Mouse (Mus musculus): Measurements from ENCODE around the gene Inip.

The Inip gene

DNA sequence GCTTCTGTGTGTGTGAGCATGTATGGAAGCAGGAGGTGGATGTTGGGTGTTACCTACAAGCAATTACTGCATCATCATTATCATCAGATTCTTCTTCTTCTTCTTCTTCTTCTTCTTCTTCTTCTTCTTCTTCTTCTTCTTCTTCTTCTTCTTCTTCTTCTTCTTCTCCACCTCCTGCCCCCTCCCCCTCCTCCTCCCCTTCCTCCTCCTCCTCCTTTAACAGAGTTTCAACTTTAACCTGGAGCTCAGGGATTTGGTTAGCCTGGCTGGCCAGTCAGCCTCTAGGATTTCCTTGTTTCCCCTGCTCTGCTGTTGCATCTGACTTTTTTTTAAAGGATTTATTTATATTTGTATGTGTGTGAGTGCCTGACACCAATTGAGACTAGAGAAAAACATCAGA is at the start of gene Inip:
Inip (minus strand) TSS at position 101 of the 400 bp plus-strand sequence.
- no peak for DNase-seq (ENCODE audit: low read depth, low spot score)

DNA sequence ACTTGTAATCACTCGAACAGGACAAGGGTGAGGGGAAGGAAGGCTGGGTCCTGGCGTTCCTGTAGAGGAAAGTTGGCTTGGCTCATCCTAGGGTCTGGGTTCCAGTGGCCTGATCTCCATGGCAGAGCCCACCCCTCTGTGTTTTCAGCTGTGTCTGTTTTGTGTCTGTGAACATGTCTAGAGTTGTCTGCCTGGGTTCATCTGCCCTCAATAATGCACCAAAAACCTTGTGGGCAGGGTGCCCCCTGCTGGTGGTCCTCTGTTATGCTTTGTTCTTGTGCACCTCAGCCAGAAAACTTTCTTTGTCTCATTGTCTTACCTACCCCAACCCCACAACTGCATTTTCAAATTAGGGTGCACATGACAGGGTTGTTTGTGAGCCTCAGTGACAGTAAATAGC is 48.8 kb upstream of the Inip start:
- DNase-seq (ENCODE audit: low read depth, low spot score) = peak; percentile 49

DNA sequence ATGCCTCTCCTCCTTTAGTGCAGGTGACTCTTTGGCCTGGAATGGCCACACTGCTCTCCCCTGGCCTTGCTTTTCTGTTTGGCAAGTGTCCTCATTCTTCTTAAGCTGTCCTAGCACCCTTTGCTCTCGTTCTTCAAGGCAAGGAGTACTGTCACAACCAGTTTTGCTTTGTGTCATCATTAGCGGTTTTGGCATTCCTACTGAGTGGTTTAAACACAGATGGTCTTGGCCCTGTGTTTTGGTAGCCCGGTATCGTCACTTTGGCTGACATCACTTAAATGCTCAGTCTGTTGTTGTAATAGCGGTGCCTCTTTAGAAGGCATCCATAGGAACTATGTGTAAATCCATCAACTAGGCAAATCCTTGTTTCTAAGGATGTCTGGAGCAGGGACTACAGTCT is 46.1 kb upstream of the Inip start:
- no peak for DNase-seq (ENCODE audit: low read depth, low spot score)

DNA sequence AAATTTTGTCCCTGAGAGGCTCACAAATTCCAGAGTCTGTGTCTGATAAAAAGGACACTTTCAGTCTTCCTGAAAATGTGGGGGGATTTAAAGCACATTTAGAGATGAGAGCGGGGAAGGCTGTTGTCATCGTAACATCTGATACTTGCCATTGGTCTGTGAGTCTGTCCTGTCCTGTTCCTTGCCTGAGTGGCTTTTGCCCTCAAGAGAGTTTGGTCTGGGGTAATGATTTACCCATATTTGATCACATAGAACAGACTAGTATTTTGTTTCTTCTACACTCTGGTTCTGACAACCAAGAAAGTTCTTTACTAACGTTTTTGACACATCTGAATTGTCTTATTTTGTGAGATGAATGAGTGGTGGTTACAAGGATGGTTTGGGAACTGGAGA is 43.9 kb upstream of the Inip start:
- DNase-seq (ENCODE audit: low read depth, low spot score) = no peak

GRCm38 (mm10) chr4:59844460-59845244 is 43.3 kb upstream of the Inip start:
- DNase-seq (ENCODE audit: low read depth, low spot score) = no peak

DNA sequence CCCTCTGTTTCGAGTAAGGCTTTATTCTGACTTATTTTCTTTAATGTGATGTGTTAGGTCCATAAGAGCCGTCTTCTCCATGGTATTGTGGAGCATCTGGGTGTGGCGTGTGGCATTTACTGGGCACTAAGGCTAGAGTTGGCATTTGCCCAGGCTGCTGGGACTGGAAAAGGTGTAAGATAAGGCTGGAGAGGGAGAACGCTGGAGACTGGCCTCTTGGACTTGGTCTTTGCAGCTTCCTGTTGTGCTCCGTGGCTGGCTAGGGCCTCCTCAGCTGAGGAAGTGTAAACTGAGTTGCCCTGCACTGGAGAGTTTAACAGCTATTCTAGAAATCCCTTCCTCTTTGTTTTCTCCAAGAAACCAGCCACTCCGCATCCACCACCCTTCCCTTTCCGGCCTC is 36.3 kb upstream of the Inip start:
- no peak for DNase-seq (ENCODE audit: low read depth, low spot score)

- no peak for DNase-seq (ENCODE audit: low read depth, low spot score)
Observed at GRCm38 (mm10) chr4:59832810-59833209, 31.4 kb upstream of the Inip start.

- DNase-seq (ENCODE audit: low read depth, low spot score) = no peak
Observed at GRCm38 (mm10) chr4:59831038-59831437, 29.6 kb upstream of the Inip start.

DNA sequence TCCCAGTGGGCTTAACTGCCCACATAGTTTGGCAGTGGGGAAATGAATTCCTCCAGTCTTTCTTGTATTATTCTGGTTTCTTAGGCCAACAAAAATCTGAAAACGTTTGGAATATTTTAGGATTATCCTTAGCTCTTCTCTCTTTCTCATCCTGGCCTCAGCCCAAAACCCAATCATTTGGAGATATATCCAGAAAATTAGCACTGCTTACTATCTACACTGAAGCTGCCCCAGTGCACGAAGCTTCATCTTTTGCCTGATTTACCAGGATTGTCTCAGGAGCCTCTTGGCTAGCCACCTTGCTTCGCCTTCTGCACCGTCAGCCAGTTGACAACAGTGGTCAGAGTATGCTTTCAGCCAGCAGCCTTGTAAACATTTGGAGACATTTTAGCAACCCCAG is 27.7 kb upstream of the Inip start:
- no peak for DNase-seq (ENCODE audit: low read depth, low spot score)

DNA sequence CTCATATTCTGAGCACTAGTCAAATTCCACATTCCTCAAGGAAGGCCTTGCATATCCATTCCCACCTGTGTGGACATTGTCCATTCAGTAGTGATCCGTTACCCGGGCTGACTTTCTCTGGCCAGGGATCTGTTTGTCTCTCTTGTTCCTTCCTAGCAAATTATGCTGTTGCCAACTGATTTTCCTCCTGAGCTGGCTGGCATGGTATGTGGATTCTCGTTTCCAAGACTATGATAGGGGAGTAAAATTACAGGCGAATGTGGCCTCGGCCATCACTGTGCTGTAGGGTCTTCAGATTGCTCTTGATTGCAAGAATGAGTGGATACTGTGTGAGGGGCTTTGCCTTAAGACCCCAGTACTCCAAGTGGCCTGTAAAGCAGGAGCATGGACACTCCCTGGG is 25.0 kb upstream of the Inip start:
- DNase-seq (ENCODE audit: low read depth, low spot score) = no peak

GRCm38 (mm10) chr4:59825634-59826033 is 24.2 kb upstream of the Inip start:
- DNase-seq (ENCODE audit: low read depth, low spot score) = no peak

GRCm38 (mm10) chr4:59824860-59825259 is 23.5 kb upstream of the Inip start:
- DNase-seq (ENCODE audit: low read depth, low spot score) = no peak

- DNase-seq (ENCODE audit: low read depth, low spot score) = no peak
Observed at GRCm38 (mm10) chr4:59823470-59823869, 22.1 kb upstream of the Inip start.

DNA sequence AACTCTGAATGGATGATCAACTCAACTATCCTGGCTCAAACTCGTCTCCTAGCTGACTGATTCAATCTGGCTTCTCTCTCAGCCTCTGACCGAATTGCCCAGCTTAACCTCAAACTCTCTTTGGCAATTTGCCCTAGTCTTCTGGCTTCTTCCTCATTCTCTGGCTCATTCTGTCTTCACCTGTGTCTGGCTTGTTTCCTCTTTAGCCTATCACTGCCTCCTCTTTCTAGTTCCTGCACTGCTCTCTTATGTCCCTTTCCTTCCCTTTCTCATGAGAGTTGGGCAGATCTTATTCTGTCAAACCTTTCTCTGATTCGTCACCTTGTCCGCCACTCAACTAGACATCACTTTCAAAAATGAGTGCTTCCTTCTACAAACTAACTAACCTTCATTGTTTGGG is 20.7 kb upstream of the Inip start:
- no peak for DNase-seq (ENCODE audit: low read depth, low spot score)

DNA sequence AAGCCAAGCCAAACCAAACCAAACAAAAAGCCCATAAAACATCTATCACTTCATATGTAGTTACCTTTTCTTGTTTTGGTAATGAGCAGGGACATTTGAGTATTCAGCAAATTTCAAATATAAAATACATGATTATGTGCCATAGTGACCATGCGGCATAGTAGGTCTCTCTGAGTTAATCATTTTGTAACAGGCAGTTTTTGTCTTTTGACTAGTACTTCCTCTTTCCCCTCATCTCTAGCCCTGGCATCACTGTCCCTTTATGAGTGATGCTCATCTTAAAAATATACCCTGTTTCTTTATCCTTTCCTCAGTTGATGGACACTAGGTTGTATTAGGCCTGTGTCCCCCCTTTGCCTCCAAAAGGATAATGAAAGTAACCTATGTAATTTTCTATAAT is 20.1 kb upstream of the Inip start:
- no peak for DNase-seq (ENCODE audit: low read depth, low spot score)

GRCm38 (mm10) chr4:59819477-59820022 is 18.2 kb upstream of the Inip start:
- no peak for DNase-seq (ENCODE audit: low read depth, low spot score)

DNA sequence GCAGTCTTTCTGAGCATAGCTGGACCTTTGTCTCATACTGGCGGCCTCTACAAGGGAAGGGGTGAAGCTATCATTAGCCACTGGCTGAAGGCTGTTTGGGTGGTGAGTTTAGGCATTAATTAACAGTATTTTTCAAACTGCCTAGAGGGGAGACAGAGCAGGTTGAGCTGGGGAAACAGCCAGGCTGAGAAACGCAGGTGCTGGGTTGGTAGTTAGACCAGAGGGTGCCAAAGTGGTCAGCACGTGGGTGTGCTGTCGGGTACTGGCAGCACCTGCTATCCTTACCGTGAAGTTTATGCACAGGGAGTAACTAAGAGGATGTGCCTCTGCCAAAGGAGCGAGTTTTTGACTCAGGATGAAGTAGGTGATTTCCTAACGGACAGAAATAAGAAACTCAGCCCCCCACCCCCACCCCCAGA is 17.7 kb upstream of the Inip start:
- DNase-seq (ENCODE audit: low read depth, low spot score) = no peak

DNA sequence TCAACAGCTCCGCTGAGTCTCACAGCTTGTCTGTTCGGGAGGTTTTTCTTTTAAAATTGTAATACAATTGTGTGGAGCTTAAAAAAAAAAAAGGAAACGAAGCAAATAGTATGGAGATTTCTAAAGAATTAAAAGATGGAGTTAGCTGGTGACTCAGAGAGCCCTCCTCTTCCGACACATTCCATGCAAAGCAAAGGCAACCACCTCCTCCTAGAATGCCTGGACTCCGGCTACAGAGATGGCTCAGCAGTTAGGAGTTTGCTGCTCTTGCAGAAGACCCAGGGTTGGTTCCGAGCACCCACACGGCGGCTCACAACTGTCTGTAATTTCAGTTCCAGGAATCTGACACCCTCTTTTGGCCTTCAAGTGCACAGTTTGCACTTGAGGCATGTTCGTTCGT is 17.1 kb upstream of the Inip start:
- no peak for DNase-seq (ENCODE audit: low read depth, low spot score)

- no peak for DNase-seq (ENCODE audit: low read depth, low spot score)
Observed at GRCm38 (mm10) chr4:59817790-59818189, 16.4 kb upstream of the Inip start.

GRCm38 (mm10) chr4:59816477-59816876 is 15.1 kb upstream of the Inip start:
- no peak for DNase-seq (ENCODE audit: low read depth, low spot score)

DNA sequence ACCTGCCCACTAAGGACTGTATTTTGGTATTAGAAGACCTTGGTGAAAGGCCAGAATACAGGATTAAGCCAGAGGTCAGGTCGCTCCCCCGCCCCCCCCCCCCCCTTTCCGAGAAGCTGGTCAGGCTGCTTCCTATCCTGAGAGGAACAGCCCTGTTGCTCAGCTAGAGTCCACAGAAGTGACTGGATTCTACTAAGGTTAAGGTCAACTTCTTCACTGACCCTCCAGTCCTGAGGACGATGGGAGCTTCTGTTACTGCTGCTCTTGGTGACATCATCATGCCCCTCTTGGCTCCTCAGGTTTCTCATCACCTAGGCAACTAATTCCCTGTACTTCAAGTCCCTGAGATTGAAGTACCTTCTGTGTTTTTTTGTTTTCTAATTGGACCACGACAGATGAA is 14.6 kb upstream of the Inip start:
- no peak for DNase-seq (ENCODE audit: low read depth, low spot score)

- no peak for DNase-seq (ENCODE audit: low read depth, low spot score)
Observed at GRCm38 (mm10) chr4:59815121-59815810, 13.9 kb upstream of the Inip start.

- no peak for DNase-seq (ENCODE audit: low read depth, low spot score)
Observed at GRCm38 (mm10) chr4:59814094-59814493, 12.7 kb upstream of the Inip start.
